Mouse (Mus musculus) liver, adult 2 months (tissue): ENCODE results near the gene Otos.

ENCODE experiments used
- CTCF ChIP-seq: fragments of 200-500 bp; IDR thresholded peaks from 2 replicates; pipeline ENCODE4 v1.5.1; 2011; ENCODE audit warnings: low read depth, low read length, control low read depth
- POLR2A ChIP-seq: fragments of 200-500 bp; IDR thresholded peaks from 2 replicates; pipeline ENCODE4 v1.6.1; 2011; ENCODE audit warnings: low read length, control low read depth; ENCODE audit not compliant: insufficient read depth; ENCODE audit errors: extremely low read depth

DNA sequence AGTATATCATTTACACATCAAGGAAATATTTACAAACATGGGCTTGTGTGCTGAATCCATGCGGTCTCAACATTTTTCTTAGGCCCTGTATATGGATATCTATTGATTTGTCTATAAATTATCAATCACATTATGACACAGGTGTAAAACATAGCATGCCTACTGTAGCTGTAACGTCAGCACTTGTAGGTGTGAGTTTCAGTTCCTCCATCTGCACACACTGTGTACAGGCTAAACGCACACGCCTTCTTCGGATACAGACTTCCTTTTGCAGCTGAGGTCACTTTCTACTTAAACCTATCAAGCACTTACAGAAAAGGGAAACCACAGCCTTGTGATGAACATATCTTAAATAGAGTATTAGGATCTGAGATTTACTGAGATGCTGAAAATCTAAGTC is 30.1 kb upstream of the Otos start:
- TF ChIP-seq POLR2A, result no peak
- no peak for TF ChIP-seq CTCF
